Mouse (Mus musculus): ENCODE measurements around the gene Ccdc187. TPM values are rescaled to one million over a fixed set of nuclear protein-coding genes. Genes with fewer than 3 reads are reported as not detected.

The Ccdc187 gene
- total and polyA plus RNA-seq, 3 experiments = not detected

DNA sequence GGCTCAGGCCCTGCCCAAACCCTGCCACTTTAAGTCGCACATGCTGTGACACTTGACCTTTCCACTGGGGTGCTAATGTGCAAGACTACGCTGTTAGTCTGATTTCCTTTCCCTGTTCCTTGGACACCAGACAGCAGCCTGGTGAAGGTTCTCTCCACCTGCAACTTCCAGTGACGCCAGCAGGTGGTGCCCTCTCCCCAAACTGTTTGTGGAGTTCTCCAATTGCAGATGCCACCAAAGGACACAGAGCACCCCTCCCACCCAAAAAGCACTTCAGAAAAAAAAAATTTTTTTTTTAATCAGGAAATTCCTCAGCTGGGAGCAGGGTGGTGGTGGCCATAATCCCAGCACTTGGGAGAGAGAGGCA is 6.4 kb upstream of the Ccdc187 start:
- H3K4me2 ChIP-seq (ENCODE audit: insufficient read depth, low read depth, poor library complexity, severe bottlenecking) = no peak overlapping the region
- in situ Hi-C loops (cut with MboI; ENCODE audit: low pct_ligation_motif_present, low pct_unique_long_range_greater_than_20kb, low sequenced_read_pairs) = no loop called here
- H3K27ac ChIP-seq (ENCODE audit: insufficient read depth, low read depth) = no peak overlapping the region
- peaks cover 20% of the 10 kb centered on the region for H3K9me3 ChIP-seq (replicated peaks; ENCODE audit: low read length)
- H3K79me2 ChIP-seq (replicated peaks; ENCODE audit: control insufficient read depth, extremely low read depth, insufficient read depth, poor library complexity, severe bottlenecking) = no peaks in the 10 kb centered on the region
- H3K36me3 ChIP-seq (replicated peaks in 1 of 2; ENCODE audit: control insufficient read depth in 1 of 2, insufficient read depth in 1 of 2, low read length in 1 of 2) = no peaks in the 10 kb centered on the region
- peak; percentile 72 to 83 for TF ChIP-seq CTCF (conservative IDR thresholded peaks at IDR 0.05 in 1 of 2, IDR thresholded peaks at IDR 0.05 in 1 of 2; ENCODE audit: low read depth in 2 of 2, low read length in 2 of 2)
- TF ChIP-seq USF1 (IDR thresholded peaks at IDR 0.05; ENCODE audit: low read depth, low read length) = no peak
- peak; percentile 82 for TF ChIP-seq SMC3 (IDR thresholded peaks at IDR 0.05; ENCODE audit: low read depth, low read length)
- no peak for TF ChIP-seq GABPA (IDR thresholded peaks at IDR 0.05; ENCODE audit: insufficient replicate concordance, low read depth, low read length)
- no peak for TF ChIP-seq IRF4 (IDR thresholded peaks at IDR 0.05; ENCODE audit: low read depth, low read length)
- TF ChIP-seq KAT2A (IDR thresholded peaks at IDR 0.05; ENCODE audit: insufficient replicate concordance, low read length) = no peak
- TF ChIP-seq NRF1 (IDR thresholded peaks at IDR 0.05; ENCODE audit: low read depth, low read length) = no peak
- no peak for TF ChIP-seq PAX5 (IDR thresholded peaks at IDR 0.05; ENCODE audit: low read length)
- TF ChIP-seq NELFE (IDR thresholded peaks at IDR 0.05; ENCODE audit: low read depth, low read length) = 0 out of 2 replicates have a peak, but pooled peaks have one; percentile 12
- no peak for TF ChIP-seq E2F4 (IDR thresholded peaks at IDR 0.05; ENCODE audit: insufficient replicate concordance, low read depth, low read length)
- TF ChIP-seq ELF1 (IDR thresholded peaks at IDR 0.05; ENCODE audit: low read depth, low read length) = no peak
- no peak for TF ChIP-seq ZMIZ1 (IDR thresholded peaks at IDR 0.05; ENCODE audit: low read depth, low read length)
- TF ChIP-seq CHD1 (IDR thresholded peaks at IDR 0.05; ENCODE audit: low read depth, low read length) = no peak
- TF ChIP-seq USF2 (conservative IDR thresholded peaks at IDR 0.05; ENCODE audit: low read depth, low read length) = no peak
- TF ChIP-seq MXI1 (IDR thresholded peaks at IDR 0.05; ENCODE audit: low read depth, low read length) = no peak
- TF ChIP-seq UBTF (IDR thresholded peaks at IDR 0.05; ENCODE audit: low read depth, low read length) = no peak
- TF ChIP-seq ZC3H11A (IDR thresholded peaks at IDR 0.05; ENCODE audit: low read depth, low read length) = no peak; the same call in 1 of the 2 replicates
- no peak for TF ChIP-seq JUND (conservative IDR thresholded peaks at IDR 0.05; ENCODE audit: low read depth, low read length)
- TF ChIP-seq POLR2AphosphoS2 (IDR thresholded peaks at IDR 0.05; ENCODE audit: low read depth, low read length) = no peak
- peak; percentile 80 for TF ChIP-seq RAD21 (IDR thresholded peaks at IDR 0.05; ENCODE audit: low read depth, low read length)
- TF ChIP-seq ZNF384 (IDR thresholded peaks at IDR 0.05; ENCODE audit: low read depth, low read length) = peak; percentile 43; the same call in 1 of the 2 replicates
- peak; percentile 38; the same call in 1 of the 2 replicates for TF ChIP-seq MAZ (IDR thresholded peaks at IDR 0.05; ENCODE audit: low read depth, low read length)
- TF ChIP-seq TBP (conservative IDR thresholded peaks at IDR 0.05; ENCODE audit: low read depth, low read length) = no peak
- TF ChIP-seq EP300 (IDR thresholded peaks at IDR 0.05; ENCODE audit: low read length) = no peak
- TF ChIP-seq ETS1 (conservative IDR thresholded peaks at IDR 0.05; ENCODE audit: low read depth, low read length) = no peak
- H3K9ac ChIP-seq (ENCODE audit: insufficient read depth, low read depth) = no peak overlapping the region
- peak; percentile 65 for DNase-seq (ENCODE audit: extremely low read depth)
- no peak overlapping the region for H3K4me3 ChIP-seq (replicated peaks in 1 of 3; ENCODE audit: low read depth in 2 of 3, low read length in 2 of 3, poor library complexity in 1 of 3)
- dilution Hi-C loops (cut with MboI; ENCODE audit: extremely low pct_ligation_motif_present, extremely low pct_unique_long_range_greater_than_20kb, low sequenced_read_pairs) = no loop called here
- H3K4me1 ChIP-seq (ENCODE audit: control insufficient read depth in 1 of 2, insufficient read depth in 2 of 2) = no peaks in the 10 kb centered on the region
- H3K27me3 ChIP-seq (replicated peaks) = peaks cover 75% of the 10 kb centered on the region

All from CH12.LX (cell line).